ENCODE assay signal across 8 mouse cellular contexts in the genomic region with DNA sequence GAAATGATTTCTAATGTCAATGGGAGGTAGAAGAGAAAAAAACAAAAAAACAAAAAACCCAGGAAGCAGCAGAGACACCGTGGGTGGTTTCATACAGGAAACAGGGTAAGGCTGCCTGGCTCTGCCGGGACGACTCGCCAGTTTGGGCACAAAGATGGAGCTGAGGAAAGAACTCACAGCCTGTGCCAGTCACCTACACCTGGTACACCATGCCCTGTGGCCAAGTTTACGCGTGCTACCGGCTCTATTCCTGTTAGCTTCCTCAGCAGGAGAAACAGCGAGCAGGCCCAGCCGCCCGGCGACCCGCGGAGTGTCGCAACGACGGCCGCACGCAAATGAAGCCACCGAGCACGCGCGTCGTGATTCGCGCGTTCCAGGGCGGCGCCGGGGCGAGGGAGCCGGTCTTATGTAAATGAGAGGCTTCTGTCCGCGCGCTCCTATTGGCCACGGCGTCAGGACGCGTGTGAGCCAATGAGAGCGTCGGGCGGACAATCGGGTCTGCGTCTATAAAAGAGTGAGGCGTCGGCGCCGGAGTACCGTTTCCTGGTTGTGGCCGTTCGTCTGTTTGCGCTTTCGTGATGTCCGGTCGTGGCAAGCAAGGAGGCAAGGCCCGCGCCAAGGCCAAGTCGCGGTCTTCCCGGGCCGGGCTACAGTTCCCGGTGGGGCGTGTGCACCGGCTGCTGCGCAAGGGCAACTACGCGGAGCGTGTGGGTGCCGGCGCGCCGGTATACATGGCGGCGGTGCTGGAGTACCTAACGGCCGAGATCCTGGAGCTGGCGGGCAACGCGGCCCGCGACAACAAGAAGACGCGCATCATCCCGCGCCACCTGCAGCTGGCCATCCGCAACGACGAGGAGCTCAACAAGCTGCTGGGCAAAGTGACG. TPM values are rescaled to one million over a fixed set of nuclear protein-coding genes. Genes with fewer than 3 reads are reported as not detected.
A peak's percentile ranks its signal among the peaks of the same experiment; 100 is the strongest.
DNase-seq lines count a peak whose midpoint lies in the region; ATAC-seq and TF ChIP-seq lines count a peak whose summit lies in the region.
"Not testable (repeated sequence)": the region's sequence is repeated elsewhere in the genome, so short reads cannot be mapped to it uniquely, and the experiment has no call there.

Gene Hist2h2aa1, plus strand, starts transcription at position 495 of the 884 bp plus-strand sequence.

- not testable (repeated sequence) for H3K36me3 ChIP-seq in C2C12 (ENCODE audit: control insufficient read depth, insufficient read depth); forebrain, embryonic 11.5 days (ENCODE audit: control insufficient read depth, insufficient read depth, low read length); heart, embryonic 15.5 days; liver, embryonic 13.5 days; stomach, embryonic 15.5 days

- H3K27ac ChIP-seq in forebrain, embryonic 11.5 days (ENCODE audit: low read depth, low read length): peak within 1 kb of the TSS; percentile 97
- peak within 1 kb of the TSS; percentile 96 for H3K27ac ChIP-seq in heart, embryonic 15.5 days
- peak within 1 kb of the TSS; percentile 98 for H3K27ac ChIP-seq in liver, embryonic 13.5 days
- H3K27ac ChIP-seq in stomach, embryonic 15.5 days: peak within 1 kb of the TSS; percentile 99

- not testable (repeated sequence) for TF ChIP-seq POLR2A in brain, embryonic 14.5 days (IDR thresholded peaks at IDR 0.05; ENCODE audit: borderline replicate concordance, extremely low read depth, insufficient read depth, insufficient read length, poor library complexity, severe bottlenecking)

- H3K9me3 ChIP-seq in forebrain, embryonic 11.5 days (ENCODE audit: control insufficient read depth, low read length); heart, embryonic 15.5 days (replicated peaks); liver, embryonic 13.5 days (replicated peaks); stomach, embryonic 15.5 days: not testable (repeated sequence)

- H3K9ac ChIP-seq in forebrain, embryonic 11.5 days (ENCODE audit: low read length): peak within 1 kb of the TSS; percentile 85
- peak within 1 kb of the TSS; percentile 66 for H3K9ac ChIP-seq in heart, embryonic 15.5 days
- peak within 1 kb of the TSS; percentile 91 for H3K9ac ChIP-seq in liver, embryonic 13.5 days
- not testable (repeated sequence) for H3K9ac ChIP-seq in stomach, embryonic 15.5 days

- 0% methylated on average over 12 of the region's 88 CpGs for WGBS in forebrain, embryonic 11.5 days
- under 1% methylated on average over 41 of the region's 88 CpGs for WGBS in heart, embryonic 15.5 days
- WGBS in liver, embryonic 13.5 days (ENCODE audit: insufficient replicate concordance): under 1% methylated on average over 38 of the region's 88 CpGs
- WGBS in stomach, embryonic 15.5 days: 0% methylated on average over 35 of the region's 88 CpGs

- peak; percentile 86 for ATAC-seq in forebrain, embryonic 11.5 days (replicated peaks; ENCODE audit: low FRiP score)
- ATAC-seq in heart, embryonic 15.5 days (replicated peaks; ENCODE audit: insufficient number of reproducible peaks, insufficient read depth, low FRiP score, low read depth): peak; percentile 87
- ATAC-seq in liver, embryonic 13.5 days (ENCODE audit: low read depth): peak; percentile 72
- peak; percentile 87 for ATAC-seq in stomach, embryonic 15.5 days (ENCODE audit: insufficient read depth, low FRiP score, low read depth)

- H3K4me1 ChIP-seq in forebrain, embryonic 11.5 days (replicated peaks; ENCODE audit: control insufficient read depth, insufficient read depth, low read length): not testable (repeated sequence)
- peaks cover 37% of the 10 kb centered on the region for H3K4me1 ChIP-seq in heart, embryonic 15.5 days (replicated peaks)
- H3K4me1 ChIP-seq in liver, embryonic 13.5 days (replicated peaks): peaks cover 73% of the 10 kb centered on the region
- H3K4me1 ChIP-seq in stomach, embryonic 15.5 days: peaks cover 17% of the 10 kb centered on the region; the same call in 1 of the 2 replicates

- H3K4me2 ChIP-seq in forebrain, embryonic 11.5 days (ENCODE audit: low read depth, low read length, severe bottlenecking): peak within 1 kb of the TSS; percentile 63
- peak within 1 kb of the TSS; percentile 73 for H3K4me2 ChIP-seq in heart, embryonic 15.5 days
- H3K4me2 ChIP-seq in liver, embryonic 13.5 days: peak within 1 kb of the TSS; percentile 77
- H3K4me2 ChIP-seq in stomach, embryonic 15.5 days: peak within 1 kb of the TSS; percentile 57

- not testable (repeated sequence) for H3K27me3 ChIP-seq in C2C12 (ENCODE audit: control insufficient read depth, insufficient read depth, insufficient read length); forebrain, embryonic 11.5 days (ENCODE audit: control insufficient read depth, insufficient read depth, low read length); heart, embryonic 15.5 days; liver, embryonic 13.5 days; stomach, embryonic 15.5 days (replicated peaks)

- not testable (repeated sequence) for TF ChIP-seq CTCF in C2C12 (IDR thresholded peaks at IDR 0.05; ENCODE audit: control insufficient read depth, insufficient read depth, insufficient read length); brain, embryonic 14.5 days (IDR thresholded peaks at IDR 0.05; ENCODE audit: borderline replicate concordance, extremely low read depth, insufficient read depth, insufficient read length)

- H3K79me3 ChIP-seq in C2C12 (ENCODE audit: low read depth): not testable (repeated sequence)

- peak within 1 kb of the TSS; percentile 18 for H3K4me3 ChIP-seq in C2C12 (ENCODE audit: insufficient read depth, poor library complexity, severe bottlenecking)
- H3K4me3 ChIP-seq in forebrain, embryonic 11.5 days (ENCODE audit: low read depth, low read length): peak within 1 kb of the TSS; percentile 41
- H3K4me3 ChIP-seq in heart, embryonic 15.5 days: peak within 1 kb of the TSS; percentile 50
- peak within 1 kb of the TSS; percentile 66 for H3K4me3 ChIP-seq in liver, embryonic 13.5 days (replicated peaks)
- H3K4me3 ChIP-seq in stomach, embryonic 15.5 days (replicated peaks): peak within 1 kb of the TSS; percentile 52

- peak; percentile 87 for DNase-seq in brain, embryonic 14.5 days (ENCODE audit: low read depth)
- peak; percentile 85 for DNase-seq in forebrain, embryonic 11.5 days (ENCODE audit: low spot score)
- peak; percentile 82 to 93 for DNase-seq in kidney, postnatal 25 days
- peak; percentile 83 for DNase-seq in liver, embryonic 13.5 days
- peak; percentile 79 to 87 for DNase-seq in natural killer cell, adult 2 months (ENCODE audit: low spot score in 2 of 2)

- peak within 1 kb of the TSS; percentile 91 for H3ac ChIP-seq in C2C12 (ENCODE audit: control insufficient read depth, insufficient read length, low read depth)

- H3K79me2 ChIP-seq in C2C12 (ENCODE audit: control insufficient read depth, insufficient read depth): not testable (repeated sequence)

TF ChIP-seq in C2C12, 6 proteins besides CTCF, POLR2A, EP300 and RAD21:
- peak; percentile 71 for TF ChIP-seq CEBPB (IDR thresholded peaks at IDR 0.05; ENCODE audit: low read depth)

RNA-seq across cellular contexts. Expression of gene Hist2h2aa1, which starts in this region (rescaled TPM):
- polyA plus RNA-seq in C2C12 (2012; fragmentation: generic; extraction: Trizol): not detected
- 90.6 and 97.0 TPM in 2 replicates for polyA plus RNA-seq in brain, embryonic 14.5 days (2012; rRNA removed)
- 18.7 and 28.2 TPM in 2 replicates for polyA plus RNA-seq in forebrain, embryonic 11.5 days (2014; fragmentation: Nextera tagmentation; extraction: Ambion mirVana)
- 13.6 and 15.1 TPM in 2 replicates for polyA plus RNA-seq in heart, embryonic 15.5 days (2015; fragmentation: Nextera tagmentation; extraction: Ambion mirVana)
- 26.9 and 40.6 TPM in 2 replicates for polyA plus RNA-seq in liver, embryonic 13.5 days (2015; fragmentation: Nextera tagmentation; extraction: Ambion mirVana)
- polyA plus RNA-seq in stomach, embryonic 15.5 days (2015; fragmentation: Nextera tagmentation; extraction: Ambion mirVana): 23.0 and 26.2 TPM in 2 replicates

Comparison
In these comparisons a context has a peak if more than half of its experiments do, and no peak if none do; other contexts are left out.
1. Peak in every context shown above with its lines: DNase-seq, ATAC-seq, H3K4me3 ChIP-seq and H3K27ac ChIP-seq.
2. RNA of gene Hist2h2aa1 (polyA plus RNA-seq): 90.6 to 97.0 TPM in brain, embryonic 14.5 days, 26.9 to 40.6 TPM in liver, embryonic 13.5 days, 23.0 to 26.2 TPM in stomach, embryonic 15.5 days, 18.7 to 28.2 TPM in forebrain, embryonic 11.5 days and 13.6 to 15.1 TPM in heart, embryonic 15.5 days; not detected in C2C12 (single experiment); every median in the first group is over 10 times any median in the second.